ENCODE assay signal across 9 mouse cellular contexts in genomic region chr5:135248956-135249676, GRCm38 (mm10). TPM values are rescaled to one million over a fixed set of nuclear protein-coding genes. Genes with fewer than 3 reads are reported as not detected.
A peak's percentile ranks its signal among the peaks of the same experiment; 100 is the strongest.
DNase-seq lines count a peak whose midpoint lies in the region; ATAC-seq lines count a peak whose summit lies in the region.
"Had no signal": no experiment of that assay in that cellular context is flagged by ENCODE, and none has a peak within 500 bp of the region (broad histone marks: within the 10 kb centered on the region; RNA-seq: fewer than 3 reads in every experiment).

No protein-coding gene starts in this region.

- ATAC-seq in heart, embryonic 12.5 days (ENCODE audit: insufficient number of reproducible peaks, low FRiP score): no peak
- ATAC-seq in forebrain, embryonic 16.5 days: no peak
- ATAC-seq in midbrain, embryonic 13.5 days: no peak
- ATAC-seq in liver, embryonic 11.5 days (replicated peaks; ENCODE audit: low FRiP score): no peak

- H3K27ac ChIP-seq in heart, embryonic 12.5 days (ENCODE audit: poor library complexity, severe bottlenecking): no peak overlapping the region
- no peak overlapping the region for H3K27ac ChIP-seq in forebrain, embryonic 16.5 days (ENCODE audit: low read length)
- no peak overlapping the region for H3K27ac ChIP-seq in midbrain, embryonic 13.5 days
- no peak overlapping the region for H3K27ac ChIP-seq in liver, embryonic 11.5 days (ENCODE audit: low read depth, low read length)

- intact Hi-C loops in heart, postnatal 10 days (cut with DNase I): no loop called here

- no peaks in the 10 kb centered on the region for H3K9me3 ChIP-seq in heart, embryonic 12.5 days (replicated peaks)
- H3K9me3 ChIP-seq in forebrain, embryonic 16.5 days (ENCODE audit: control insufficient read depth, low read length): no peaks in the 10 kb centered on the region
- no peaks in the 10 kb centered on the region for H3K9me3 ChIP-seq in midbrain, embryonic 13.5 days
- no peaks in the 10 kb centered on the region for H3K9me3 ChIP-seq in liver, embryonic 11.5 days (ENCODE audit: control insufficient read depth, low read length)

- peaks cover 23% of the 10 kb centered on the region for H3K27me3 ChIP-seq in heart, embryonic 12.5 days (replicated peaks)
- H3K27me3 ChIP-seq in forebrain, embryonic 16.5 days (replicated peaks; ENCODE audit: control insufficient read depth, insufficient read depth, low read length): 0 out of 2 replicates have a peak, but pooled peaks cover 2% of the 10 kb centered on the region
- H3K27me3 ChIP-seq in midbrain, embryonic 13.5 days: peaks cover 16% of the 10 kb centered on the region
- peaks cover 25% of the 10 kb centered on the region for H3K27me3 ChIP-seq in liver, embryonic 11.5 days (replicated peaks; ENCODE audit: control insufficient read depth, insufficient read depth, low read length)

- no peak for DNase-seq in heart, postnatal 10 days
- peak; percentile 40 to 75 for DNase-seq in adrenal gland, postnatal 36 days
- no peak for DNase-seq in thymus, postnatal 14 days
- DNase-seq in liver, embryonic 11.5 days (ENCODE audit: low spot score): no peak
- DNase-seq in layer of hippocampus, postnatal 36 days: no peak
- DNase-seq: thymus, adult 18-20 months had no signal

- 87% methylated on average over 16 of the region's 16 CpGs for WGBS in heart, embryonic 12.5 days
- WGBS in forebrain, embryonic 16.5 days: 56% methylated on average over 16 of the region's 16 CpGs
- 79% methylated on average over 16 of the region's 16 CpGs for WGBS in midbrain, embryonic 13.5 days
- 80% methylated on average over 16 of the region's 16 CpGs for WGBS in liver, embryonic 11.5 days

- H3K9ac ChIP-seq in heart, embryonic 12.5 days: 0 out of 2 replicates have a peak overlapping the region, but pooled peaks have one; percentile 17
- 0 out of 2 replicates have a peak overlapping the region, but pooled peaks have one; percentile 7 for H3K9ac ChIP-seq in forebrain, embryonic 16.5 days (replicated peaks; ENCODE audit: low read depth, low read length)
- peak overlapping the region; percentile 77; the same call in 1 of the 2 replicates for H3K9ac ChIP-seq in midbrain, embryonic 13.5 days (replicated peaks)
- no peak overlapping the region for H3K9ac ChIP-seq in liver, embryonic 11.5 days (ENCODE audit: low read depth, low read length)

- H3K4me2 ChIP-seq in heart, embryonic 12.5 days: peak overlapping the region; percentile 38
- peak overlapping the region; percentile 61 for H3K4me2 ChIP-seq in forebrain, embryonic 16.5 days (ENCODE audit: low read length)
- H3K4me2 ChIP-seq in midbrain, embryonic 13.5 days (replicated peaks): peak overlapping the region; percentile 79
- no peak overlapping the region for H3K4me2 ChIP-seq in liver, embryonic 11.5 days

- peaks cover 33% of the 10 kb centered on the region for H3K4me1 ChIP-seq in heart, embryonic 12.5 days (replicated peaks)
- H3K4me1 ChIP-seq in forebrain, embryonic 16.5 days (replicated peaks; ENCODE audit: control insufficient read depth, insufficient read depth, low read length): peaks cover 42% of the 10 kb centered on the region
- H3K4me1 ChIP-seq in midbrain, embryonic 13.5 days (replicated peaks): peaks cover 53% of the 10 kb centered on the region
- peaks cover 7% of the 10 kb centered on the region; the same call in 1 of the 2 replicates for H3K4me1 ChIP-seq in liver, embryonic 11.5 days (replicated peaks; ENCODE audit: control insufficient read depth, insufficient read depth, low read length)

- peaks cover 30% of the 10 kb centered on the region for H3K36me3 ChIP-seq in heart, embryonic 12.5 days
- H3K36me3 ChIP-seq in forebrain, embryonic 16.5 days (ENCODE audit: control insufficient read depth, insufficient read depth): peaks cover 13% of the 10 kb centered on the region
- H3K36me3 ChIP-seq in midbrain, embryonic 13.5 days: peaks cover 34% of the 10 kb centered on the region
- peaks cover 22% of the 10 kb centered on the region for H3K36me3 ChIP-seq in liver, embryonic 11.5 days (ENCODE audit: control insufficient read depth, insufficient read depth, low read length)

- no peak overlapping the region for H3K4me3 ChIP-seq in heart, embryonic 12.5 days
- H3K4me3 ChIP-seq in forebrain, embryonic 16.5 days (replicated peaks; ENCODE audit: low read length): peak overlapping the region; percentile 65
- H3K4me3 ChIP-seq in midbrain, embryonic 13.5 days (replicated peaks): peak overlapping the region; percentile 62
- H3K4me3 ChIP-seq in liver, embryonic 11.5 days (ENCODE audit: low read depth, low read length): no peak overlapping the region

RNA-seq across cellular contexts. Expression of gene Fzd9, which starts 1.9 kb away (rescaled TPM):
- polyA plus RNA-seq in heart, embryonic 12.5 days (2016; fragmentation: Nextera tagmentation; extraction: Ambion mirVana): 6.5 and 7.7 TPM in 2 replicates
- under 1 TPM; 0.55 to 0.84 TPM for total RNA-seq in heart, postnatal 10 days (2021)
- 1 to 10 TPM; 3.7 to 6.3 TPM for total RNA-seq in adrenal gland, postnatal 36 days (2021)
- polyA plus RNA-seq in forebrain, embryonic 16.5 days (2015; fragmentation: Nextera tagmentation; extraction: Ambion mirVana): 11.9 and 12.4 TPM in 2 replicates
- 11.3 and 12.2 TPM in 2 replicates for polyA plus RNA-seq in midbrain, embryonic 13.5 days (2015; fragmentation: Nextera tagmentation; extraction: Ambion mirVana)
- polyA plus RNA-seq in liver, embryonic 11.5 days (2014; fragmentation: Nextera tagmentation; extraction: Ambion mirVana): 0.47 and 0.58 TPM in 2 replicates
- total RNA-seq in layer of hippocampus, postnatal 36 days (2021): 1 to 10 TPM; 4.1 to 5.7 TPM

Comparison
In these comparisons a context has a peak if more than half of its experiments do, and no peak if none do; other contexts are left out.
1. H3K4me3 ChIP-seq: peak in forebrain, embryonic 16.5 days (single experiment) and midbrain, embryonic 13.5 days (single experiment); none in heart, embryonic 12.5 days (single experiment) and liver, embryonic 11.5 days (single experiment).
2. DNase-seq: peak in adrenal gland, postnatal 36 days (2 of 2); none in heart, postnatal 10 days (0 of 2), thymus, postnatal 14 days (single experiment), liver, embryonic 11.5 days (single experiment) and layer of hippocampus, postnatal 36 days (0 of 2).